Mouse (Mus musculus): ENCODE measurements around the gene Cytl1.

- TF ChIP-seq CTCF (IDR thresholded peaks at IDR 0.05; ENCODE audit: extremely low read depth, insufficient read depth, insufficient read length, insufficient replicate concordance): no peak
- TF ChIP-seq POLR2A (IDR thresholded peaks at IDR 0.05; ENCODE audit: low read depth, low read length): no peak
Measured at GRCm38 (mm10) chr5:37730781-37731180, 4.5 kb upstream of the Cytl1 start.
